Mouse (Mus musculus) G1E (cell line): Measurements from ENCODE around the gene 1700010B08Rik.

Source experiments
- CTCF ChIP-seq: IDR thresholded peaks from 2 replicates; pipeline ENCODE4 v1.5.1; 2012; ENCODE audit warnings: low read depth, low read length, inconsistent platforms, mixed read lengths
- GATA1 ChIP-seq: IDR thresholded peaks from 2 replicates; pipeline ENCODE4 v1.6.1; 2012; ENCODE audit warnings: borderline replicate concordance, low read length, inconsistent platforms, mixed read lengths
- GATA2 ChIP-seq: IDR thresholded peaks from 2 replicates; pipeline ENCODE4 v1.6.1; 2012; ENCODE audit warnings: low read depth, low read length, inconsistent platforms, borderline replicate concordance
- POLR2AphosphoS5 ChIP-seq: IDR thresholded peaks from 2 replicates; pipeline ENCODE4 v1.6.1; 2012; ENCODE audit warnings: low read depth, low read length, inconsistent platforms; ENCODE audit not compliant: insufficient replicate concordance
- TAL1 ChIP-seq: conservative IDR thresholded peaks from 2 replicates; pipeline ENCODE4 v1.6.1; 2012; ENCODE audit warnings: low read depth, low read length, inconsistent platforms, mixed read lengths

DNA sequence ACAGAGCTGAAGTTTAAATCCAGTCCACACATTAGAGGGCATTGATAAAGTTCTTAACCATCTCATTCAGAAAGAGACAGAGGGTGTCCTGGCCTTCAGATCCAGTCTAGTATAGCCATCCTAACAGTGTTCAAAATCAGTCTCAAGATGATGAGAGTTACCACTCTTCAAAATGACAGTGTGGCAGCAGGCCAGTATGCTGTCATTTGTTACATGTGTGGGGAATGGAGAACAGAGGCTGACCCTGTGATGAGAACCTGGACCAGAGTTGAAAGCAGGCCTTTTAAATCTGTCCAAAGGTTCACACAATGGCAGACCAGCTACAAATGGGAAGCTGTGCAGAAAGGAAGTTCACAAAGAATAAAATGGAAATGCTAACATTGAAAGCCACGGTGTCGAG is 26.5 kb upstream of the 1700010B08Rik start:
- TF ChIP-seq CTCF (no peak), GATA1 (no peak), TAL1 (no peak), GATA2 (no peak), POLR2AphosphoS5 (no peak)
